Mouse (Mus musculus) liver, postnatal 0 days (tissue): ENCODE data around the gene Gm20425. TPM values are rescaled to one million over a fixed set of nuclear protein-coding genes. Genes with fewer than 3 reads are reported as not detected.

ENCODE experiments used
- ATAC-seq: fragments of 200-750 bp; cut with Nextera tagmentation; 2 replicates; pipeline ENCODE4 v1.8.0; 2017; ENCODE audit warnings: mild to moderate bottlenecking, moderate library complexity
- DNase-seq: peaks from one replicate; pipeline ENCODE4 v3.0.0-alpha.2; 2016
- H3K27ac ChIP-seq: fragments of 300-500 bp; sonication (generic); 2 replicates; pipeline ENCODE4 v1.5.1; 2014; ENCODE audit warnings: antibody characterized with exemption, moderate library complexity, mild to moderate bottlenecking, low read depth
- H3K27me3 ChIP-seq: fragments of 300-500 bp; sonication (generic); 2 replicates; pipeline ENCODE4 v1.6.1; 2014; ENCODE audit warnings: low read length, control low read depth, mixed read lengths; ENCODE audit not compliant: insufficient read depth
- H3K36me3 ChIP-seq: fragments of 300-500 bp; sonication (generic); replicated peaks from 2 replicates; pipeline ENCODE4 v1.6.1; 2014; ENCODE audit warnings: mild to moderate bottlenecking, control low read depth, low read length, moderate library complexity, mixed read lengths; ENCODE audit not compliant: insufficient read depth
- H3K4me1 ChIP-seq: fragments of 300-500 bp; sonication (generic); 2 replicates; pipeline ENCODE4 v1.6.1; 2014; ENCODE audit warnings: antibody characterized with exemption, mild to moderate bottlenecking, control low read depth; ENCODE audit not compliant: insufficient read depth
- H3K4me2 ChIP-seq: fragments of 300-500 bp; sonication (generic); 2 replicates; pipeline ENCODE4 v1.6.1; 2014; ENCODE audit warnings: low read depth, mild to moderate bottlenecking, low read length, moderate library complexity, mixed read lengths
- H3K4me3 ChIP-seq: fragments of 300-500 bp; sonication (generic); 2 replicates; pipeline ENCODE4 v1.5.1; 2014; ENCODE audit warnings: low read depth, low read length
- H3K9ac ChIP-seq: fragments of 300-500 bp; sonication (generic); replicated peaks from 2 replicates; pipeline ENCODE4 v1.6.1; 2014; ENCODE audit warnings: mild to moderate bottlenecking, moderate library complexity
- H3K9me3 ChIP-seq: fragments of 300-500 bp; sonication (generic); 2 replicates; pipeline ENCODE4 v1.6.1; 2016; ENCODE audit warnings: mild to moderate bottlenecking, control low read depth, low read length, mixed read lengths
- CTCF ChIP-seq: sonication (generic); IDR thresholded peaks from 2 replicates; pipeline ENCODE4 v1.5.1; 2016; ENCODE audit warnings: antibody characterized with exemption, low read depth
- EP300 ChIP-seq: IDR thresholded peaks from 2 replicates; pipeline ENCODE4 v1.6.1; 2016; ENCODE audit warnings: antibody characterized with exemption, low read depth, mild to moderate bottlenecking
- WGBS: fragments of 180-500 bp; shearing (Covaris S2); extraction: QIAGEN DNeasy Blood & Tissue Kit; methylation state at CpG from one replicate; pipeline ENCODE4 v1.1.7; 2014; ENCODE audit not compliant: insufficient replicate concordance; 5-methylcytosine and 5-hydroxymethylcytosine counted together
- polyA plus RNA-seq: library from polyadenylated mRNA; unstranded; fragments of >200 nt; fragmentation: Nextera tagmentation; extraction: Ambion mirVana; gene quantifications from 2 replicates; pipeline ENCODE4 v1.2.1, GENCODE M21; 2015

Gene Gm20425
- polyA plus RNA-seq: 5.1 and 6.1 TPM in 2 replicates

GRCm38 (mm10) chr9:103230151-103230951 lies at the start of gene Gm20425, which contains the start of gene Trf:
Gene Gm20425 (minus strand): TSS chr9:103230307.
Gene Trf (minus strand): TSS chr9:103230444.
- H3K4me1 ChIP-seq: peaks cover 33% of the 10 kb centered on the region
- H3K4me2 ChIP-seq: peak within 1 kb of the TSS; percentile 63
- peaks cover 16% of the 10 kb centered on the region for H3K36me3 ChIP-seq
- peak within 1 kb of the TSS; percentile 56 for H3K4me3 ChIP-seq
- no peaks in the 10 kb centered on the region for H3K27me3 ChIP-seq
- TF ChIP-seq CTCF (no peak), EP300 (peak; percentile 78; the same call in 1 of the 2 replicates)
- peak within 1 kb of the TSS; percentile 91 for H3K27ac ChIP-seq
- DNase-seq (peak; percentile 86), ATAC-seq (peak; percentile 74)
- 3% methylated on average over 29 of the region's 29 CpGs for WGBS
- no peaks in the 10 kb centered on the region for H3K9me3 ChIP-seq
- peak within 1 kb of the TSS; percentile 66 for H3K9ac ChIP-seq

- Histone ChIP-seq H3K36me3 (peaks cover 47% of the 10 kb centered on the region), H3K9ac (no peak overlapping the region), H3K4me3 (no peak overlapping the region), H3K27me3 (no peaks in the 10 kb centered on the region), H3K4me1 (peaks cover 7% of the 10 kb centered on the region; the same call in 1 of the 2 replicates), H3K27ac (no peak overlapping the region), H3K4me2 (no peak overlapping the region), H3K9me3 (no peaks in the 10 kb centered on the region)
- WGBS: 88% methylated on average over 6 of the region's 6 CpGs
- no peak for ATAC-seq
- no peak for TF ChIP-seq CTCF
- no peak for TF ChIP-seq EP300
- DNase-seq: no peak
Measured at GRCm38 (mm10) chr9:103276876-103277275, 46.8 kb upstream of the Gm20425 start.

- peaks cover 51% of the 10 kb centered on the region for H3K36me3 ChIP-seq
- no peak overlapping the region for H3K9ac ChIP-seq
- no peak overlapping the region for H3K4me2 ChIP-seq
- H3K4me3 ChIP-seq: no peak overlapping the region
- H3K27ac ChIP-seq: no peak overlapping the region
- no peak for DNase-seq
- TF ChIP-seq CTCF (no peak), EP300 (no peak)
- no peak for ATAC-seq
- no peaks in the 10 kb centered on the region for H3K9me3 ChIP-seq
- 73% methylated on average over 1 of the region's 1 CpGs for WGBS
- peaks cover 7% of the 10 kb centered on the region; the same call in 1 of the 2 replicates for H3K4me1 ChIP-seq
- H3K27me3 ChIP-seq: no peaks in the 10 kb centered on the region
Measured at GRCm38 (mm10) chr9:103275676-103276075, 45.6 kb upstream of the Gm20425 start.

- peak; percentile 77 for ATAC-seq
- WGBS: 57% methylated on average over 8 of the region's 8 CpGs
- no peak overlapping the region for H3K9ac ChIP-seq
Measured at GRCm38 (mm10) chr9:103274819-103275218, 44.7 kb upstream of the Gm20425 start.

GRCm38 (mm10) chr9:103271104-103271503 lies 41.0 kb upstream of the Gm20425 start:
- Histone ChIP-seq H3K9ac (no peak overlapping the region), H3K27me3 (no peaks in the 10 kb centered on the region), H3K4me3 (no peak overlapping the region), H3K9me3 (no peaks in the 10 kb centered on the region), H3K4me1 (peaks cover 7% of the 10 kb centered on the region; the same call in 1 of the 2 replicates), H3K27ac (no peak overlapping the region), H3K36me3 (peaks cover 37% of the 10 kb centered on the region), H3K4me2 (no peak overlapping the region)
- DNase-seq (no peak), ATAC-seq (no peak)
- no peak for TF ChIP-seq EP300
- 49% methylated on average over 4 of the region's 4 CpGs for WGBS

More at GRCm38 (mm10) chr9:103274819-103275218, 44.7 kb upstream of the Gm20425 start:
- TF ChIP-seq CTCF (no peak), EP300 (no peak)
- H3K4me3 ChIP-seq: no peak overlapping the region
- peaks cover 7% of the 10 kb centered on the region; the same call in 1 of the 2 replicates for H3K4me1 ChIP-seq
- no peaks in the 10 kb centered on the region for H3K27me3 ChIP-seq
- 0 out of 2 replicates have a peak overlapping the region, but pooled peaks have one; percentile 6 for H3K27ac ChIP-seq
- no peaks in the 10 kb centered on the region for H3K9me3 ChIP-seq
- peak; percentile 55 for DNase-seq
- H3K36me3 ChIP-seq: peaks cover 42% of the 10 kb centered on the region; the same call in 1 of the 2 replicates
- no peak overlapping the region for H3K4me2 ChIP-seq

GRCm38 (mm10) chr9:103265778-103266177 lies 35.7 kb upstream of the Gm20425 start:
- Histone ChIP-seq H3K4me1 (no peaks in the 10 kb centered on the region), H3K4me2 (no peak overlapping the region), H3K36me3 (peaks cover 48% of the 10 kb centered on the region), H3K27ac (no peak overlapping the region), H3K27me3 (no peaks in the 10 kb centered on the region), H3K9me3 (no peaks in the 10 kb centered on the region), H3K9ac (no peak overlapping the region), H3K4me3 (no peak overlapping the region)
- DNase-seq: peak; percentile 30
- WGBS: 89% methylated on average over 4 of the region's 4 CpGs
- no peak for ATAC-seq
- TF ChIP-seq CTCF (peak; percentile 52), EP300 (no peak)
